Mouse (Mus musculus): ENCODE measurements at regions not wholly inside any gene's neighbourhood (a gene's known extent, or its start where the extent isn't known, plus 50 kb on each side); places are given as distances from the start of the nearest gene placed in this dataset.

- peak; percentile 28 for DNase-seq (ENCODE audit: low read depth, low spot score)
Observed at GRCm38 (mm10) chr14:120102010-120102748, 59.9 kb upstream of the Oxgr1 start.

DNA sequence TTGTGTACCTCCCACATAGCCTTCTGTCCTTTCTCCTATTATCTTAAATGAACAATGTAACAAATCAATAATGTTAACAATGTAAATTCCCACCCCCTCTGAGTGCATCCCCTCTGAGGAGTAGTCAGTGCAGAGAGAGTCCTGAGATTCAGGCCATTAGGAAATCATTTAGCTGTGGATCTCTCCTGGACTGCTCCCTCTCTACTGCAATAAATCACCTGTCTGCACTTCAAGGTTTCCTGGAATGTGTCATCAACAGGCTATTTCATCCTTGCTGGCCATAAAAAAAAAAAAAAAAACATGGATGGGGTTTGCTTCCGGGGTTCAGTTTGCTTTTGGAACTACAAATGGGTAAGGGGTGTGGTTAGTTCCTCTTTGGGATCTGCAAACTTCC is 60.5 kb upstream of the Oxgr1 start:
- DNase-seq (ENCODE audit: low read depth, low spot score), result peak; percentile 40

DNA sequence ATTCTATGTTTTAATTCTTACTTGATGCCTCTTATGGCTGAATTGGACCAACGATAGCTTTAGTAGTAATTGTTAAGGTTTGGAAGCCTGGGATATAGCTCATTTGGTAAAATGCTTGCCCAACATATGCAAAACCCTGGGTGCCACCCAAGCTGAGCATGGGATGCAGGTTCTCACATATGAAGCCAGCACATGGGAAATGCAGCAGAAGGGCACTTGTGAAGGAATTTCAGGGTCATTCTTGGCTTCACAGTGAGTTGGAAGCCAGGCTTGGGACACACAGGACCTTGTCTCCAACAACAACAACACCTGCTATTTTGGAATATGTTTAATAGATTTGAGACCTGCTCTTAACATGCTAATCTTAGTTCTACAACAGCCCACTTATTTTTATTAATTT is 67.6 kb upstream of the Oxgr1 start:
- DNase-seq (ENCODE audit: low read depth, low spot score), result no peak

GRCm38 (mm10) chr14:120113316-120113715 is 71.1 kb upstream of the Oxgr1 start:
- no peak for DNase-seq (ENCODE audit: low read depth, low spot score)

DNA sequence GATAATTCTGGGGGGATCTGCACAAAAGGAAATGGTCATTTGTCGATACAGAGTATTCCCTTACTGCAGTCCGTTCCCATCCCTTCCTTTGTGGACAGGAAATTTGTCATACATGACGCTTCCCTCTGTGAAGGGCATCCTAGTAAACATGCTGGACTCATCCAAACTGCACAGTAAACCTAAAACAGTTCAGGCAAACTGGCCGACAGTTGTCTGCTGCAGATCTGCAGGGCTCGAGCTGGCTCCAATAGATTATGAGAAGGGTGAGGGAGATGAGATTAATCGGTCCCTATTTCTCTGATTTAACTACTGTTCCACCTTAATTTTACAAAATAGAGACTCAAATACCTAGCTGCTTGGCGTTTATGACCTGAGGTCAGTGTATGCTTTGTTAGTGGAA is 76.3 kb upstream of the Oxgr1 start:
- DNase-seq (ENCODE audit: low read depth, low spot score), result no peak

GRCm38 (mm10) chr14:120119094-120119501 is 76.9 kb upstream of the Oxgr1 start:
- DNase-seq (ENCODE audit: low read depth, low spot score), result no peak

GRCm38 (mm10) chr14:120119506-120119905 is 77.3 kb upstream of the Oxgr1 start:
- DNase-seq (ENCODE audit: low read depth, low spot score), result no peak

DNA sequence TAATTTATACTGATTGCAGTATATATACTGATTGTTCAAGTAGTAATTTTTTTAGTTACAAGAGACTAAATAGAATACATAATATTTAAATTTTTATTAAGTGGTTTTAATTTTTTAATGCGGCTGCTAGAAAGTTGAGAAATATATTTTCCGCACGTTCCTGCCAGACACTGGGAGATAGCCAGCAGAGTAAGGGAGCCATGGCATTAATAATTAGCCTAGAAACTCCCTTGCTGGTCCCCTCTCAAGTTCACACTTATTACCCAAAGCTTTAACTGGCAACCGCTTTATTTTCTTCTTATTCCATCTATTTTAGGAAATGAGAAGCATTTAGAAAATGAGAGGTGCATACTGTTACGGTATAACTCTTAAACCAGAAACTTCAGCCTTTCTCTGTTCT is 78.0 kb upstream of the Oxgr1 start:
- DNase-seq (ENCODE audit: low read depth, low spot score), result no peak

GRCm38 (mm10) chr14:120125315-120125714 is 83.1 kb upstream of the Oxgr1 start:
- no peak for DNase-seq (ENCODE audit: low read depth, low spot score)

- no peak for DNase-seq (ENCODE audit: low read depth, low spot score)
Observed at GRCm38 (mm10) chr14:120127481-120127880, 85.2 kb upstream of the Oxgr1 start.

DNA sequence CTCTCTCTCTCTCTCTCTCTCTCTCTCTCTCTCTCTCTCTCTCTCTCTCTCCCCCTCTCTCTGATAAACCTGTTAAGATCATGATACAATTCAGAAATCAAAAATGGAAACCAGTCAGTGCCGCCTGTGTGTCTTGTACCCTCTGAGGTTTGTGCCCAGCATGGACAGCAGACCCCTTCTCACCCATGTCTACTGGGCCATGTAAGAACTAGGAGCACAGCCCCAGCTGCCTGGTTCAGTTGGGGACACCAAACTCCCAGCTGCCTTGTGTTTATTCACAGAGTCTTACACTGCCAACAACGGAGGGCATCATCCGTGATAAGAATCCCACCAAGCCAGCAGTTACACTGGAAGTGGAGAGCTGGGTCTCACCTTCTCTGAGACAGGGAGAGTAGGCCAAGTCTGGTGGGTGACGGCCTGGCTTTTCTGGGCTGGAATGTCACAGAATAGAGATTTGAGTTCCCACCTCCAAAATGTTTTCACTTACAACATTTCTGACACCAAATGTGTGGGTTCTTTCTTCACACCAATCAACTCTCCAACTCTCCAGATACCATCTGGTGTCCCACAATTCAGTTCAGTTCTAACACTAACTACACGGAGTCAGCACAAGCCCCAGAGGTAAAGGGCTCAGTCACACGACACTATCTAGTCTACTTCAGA is 92.2 kb upstream of the Oxgr1 start:
- DNase-seq (ENCODE audit: low read depth, low spot score), result no peak

- no peak for DNase-seq (ENCODE audit: low read depth, low spot score)
Observed at GRCm38 (mm10) chr14:120135198-120135597, 93.0 kb upstream of the Oxgr1 start.

DNA sequence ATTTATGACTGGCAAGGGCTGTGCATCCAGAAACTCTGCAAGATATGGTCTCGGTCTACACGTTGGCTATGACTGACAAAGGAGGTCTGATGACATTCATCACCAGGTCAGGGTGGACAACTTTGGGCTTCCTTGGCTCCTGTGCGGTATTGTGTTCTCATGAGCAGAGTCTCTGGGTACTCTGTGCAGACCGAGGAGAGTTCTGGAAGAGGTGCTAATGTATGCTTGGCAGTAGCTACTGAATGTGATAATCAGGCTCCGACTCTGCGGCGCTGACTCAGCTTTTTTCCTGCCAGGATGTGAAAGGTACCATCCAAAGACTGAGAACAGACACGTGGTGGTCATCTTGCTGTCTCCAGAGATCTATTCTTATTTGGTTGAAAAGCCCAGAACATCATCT is 94.5 kb upstream of the Oxgr1 start:
- no peak for DNase-seq (ENCODE audit: low read depth, low spot score)

DNA sequence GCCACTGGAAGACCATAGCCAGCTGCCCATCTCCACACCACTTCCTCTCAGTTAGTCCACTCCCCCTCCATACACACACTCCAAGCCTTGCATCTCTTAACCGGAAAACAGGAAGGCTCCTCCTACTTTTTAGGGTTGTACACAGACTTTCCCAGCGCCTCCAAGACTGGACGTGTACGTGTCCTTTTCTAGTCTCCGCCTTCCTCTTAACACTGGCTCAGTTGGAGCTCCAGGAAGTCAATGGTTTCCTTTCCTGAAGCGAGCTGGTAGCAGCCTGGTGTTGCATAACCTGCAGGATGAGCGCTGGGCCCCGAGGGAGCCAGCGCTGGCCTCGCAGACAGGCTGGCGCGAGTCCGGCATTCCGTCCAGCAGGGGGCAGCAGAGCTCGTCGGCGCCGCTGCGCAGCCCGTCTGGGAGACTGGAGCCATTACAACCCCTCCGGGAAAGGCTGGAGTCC is 95.5 kb upstream of the Oxgr1 start:
- DNase-seq (ENCODE audit: low read depth, low spot score), result peak; percentile 93

- no peak for DNase-seq (ENCODE audit: low read depth, low spot score)
Observed at GRCm38 (mm10) chr14:120138546-120138945, 96.3 kb upstream of the Oxgr1 start.

- no peak for DNase-seq (ENCODE audit: low read depth, low spot score)
Observed at GRCm38 (mm10) chr14:120139256-120139655, 97.0 kb upstream of the Oxgr1 start.

DNA sequence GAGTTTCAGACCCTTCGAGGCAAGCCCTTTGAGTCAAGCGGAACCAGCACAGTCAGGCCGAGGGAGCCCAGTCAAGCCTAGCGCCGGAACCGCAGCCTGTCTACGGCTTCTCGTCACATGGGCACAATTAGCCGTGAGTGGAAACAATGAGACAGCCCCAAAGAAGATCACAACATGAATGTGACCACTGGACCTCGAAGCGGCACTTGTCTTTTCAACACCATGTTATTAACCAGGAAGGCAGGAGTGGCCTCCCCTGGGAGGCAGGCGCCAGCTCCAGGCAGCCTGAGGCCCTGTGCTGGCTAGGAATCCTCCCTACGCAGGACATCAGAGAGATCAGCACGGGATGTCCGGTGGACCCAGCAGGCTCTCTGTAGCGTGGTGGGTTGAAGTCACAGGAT is 97.4 kb upstream of the Oxgr1 start:
- DNase-seq (ENCODE audit: low read depth, low spot score), result no peak

GRCm38 (mm10) chr14:120140211-120140610 is 98.0 kb upstream of the Oxgr1 start:
- no peak for DNase-seq (ENCODE audit: low read depth, low spot score)

GRCm38 (mm10) chr14:120140791-120141747 is 98.8 kb upstream of the Oxgr1 start:
- no peak for DNase-seq (ENCODE audit: low read depth, low spot score)

DNA sequence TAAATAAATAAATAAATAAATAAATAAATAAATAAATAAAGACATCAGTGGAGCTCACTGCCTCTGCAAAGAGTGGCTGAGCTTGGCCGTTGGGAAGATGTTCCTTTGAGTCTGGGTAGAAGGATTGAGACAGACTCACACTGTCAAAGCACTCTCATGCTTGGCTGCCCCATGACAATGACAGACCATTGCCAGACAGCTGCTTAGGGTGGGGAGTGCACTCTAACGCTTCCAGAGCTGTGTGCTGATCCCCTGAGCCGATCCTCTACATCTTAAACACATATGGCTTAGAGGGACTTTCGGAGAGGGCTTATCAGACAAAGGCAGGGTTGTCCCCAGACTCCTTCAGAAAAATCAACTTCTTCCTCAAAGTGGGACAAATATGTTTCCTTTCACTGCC is 100.0 kb upstream of the Oxgr1 start:
- no peak for DNase-seq (ENCODE audit: low read depth, low spot score)

DNA sequence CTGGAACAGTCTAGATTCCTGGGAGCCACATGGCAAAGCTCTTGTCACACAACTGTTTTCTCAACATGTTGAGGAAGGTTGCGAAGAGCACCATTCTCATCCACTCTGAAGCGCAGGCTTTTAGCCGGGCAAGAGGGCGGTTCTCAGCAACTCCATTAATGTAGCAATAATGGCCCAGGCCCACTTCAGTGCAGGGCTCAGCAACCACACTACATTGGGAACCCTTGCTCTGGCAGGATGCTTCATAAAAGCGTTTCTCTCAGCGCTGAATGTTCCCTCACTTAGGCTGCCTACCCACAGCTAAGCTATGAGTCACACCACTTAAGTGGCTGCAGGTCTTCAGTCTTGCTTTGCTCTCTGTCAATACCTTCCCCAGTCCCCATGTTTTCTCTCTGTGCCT is 102.2 kb upstream of the Oxgr1 start:
- DNase-seq (ENCODE audit: low read depth, low spot score), result no peak

DNA sequence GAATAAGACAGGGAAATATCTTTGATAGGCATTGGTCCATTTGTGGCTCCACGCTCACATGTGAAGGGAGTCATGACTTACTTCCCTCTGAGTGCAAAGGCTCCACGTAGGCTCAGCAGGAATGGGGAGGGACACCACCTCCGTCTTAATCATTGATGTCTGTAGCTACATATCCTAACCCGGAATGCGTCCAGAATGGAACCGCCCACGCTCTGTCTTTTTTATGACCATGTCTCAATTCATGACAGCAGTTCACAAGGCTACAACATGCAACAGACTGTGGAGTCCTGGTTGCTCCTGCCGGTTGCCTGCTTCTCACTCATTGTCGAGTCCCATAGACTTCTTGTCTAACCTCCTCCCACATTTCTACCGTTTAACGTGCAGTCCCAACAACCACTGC is 104.1 kb upstream of the Oxgr1 start:
- DNase-seq (ENCODE audit: low read depth, low spot score), result no peak
